In genomic region chr7:145317522-145317921, GRCm38 (mm10) we compare ENCODE assay signal across 28 mouse cellular contexts. TPM values are rescaled to one million over a fixed set of nuclear protein-coding genes. Genes with fewer than 3 reads are reported as not detected.
DNase-seq lines count a peak whose midpoint lies in the region; TF ChIP-seq lines count a peak whose summit lies in the region.
"Had no signal": no experiment of that assay in that cellular context is flagged by ENCODE, and none has a peak within 500 bp of the region (broad histone marks: within the 10 kb centered on the region; RNA-seq: fewer than 3 reads in every experiment).

No protein-coding gene starts in this region.

- no peaks in the 10 kb centered on the region for H3K27me3 ChIP-seq in cerebellum, adult 2 months (ENCODE audit: control insufficient read depth, insufficient read depth, low read length)
- H3K27me3 ChIP-seq in heart, adult 2 months (ENCODE audit: control insufficient read depth, insufficient read depth, low read length): peaks cover 2% of the 10 kb centered on the region; the same call in 1 of the 2 replicates
- H3K27me3 ChIP-seq: embryonic facial prominence, embryonic 13.5 days; kidney, embryonic 15.5 days; midbrain, embryonic 13.5 days; neural tube, embryonic 15.5 days had no signal

- H3K27ac ChIP-seq in cerebellum, adult 2 months (ENCODE audit: insufficient read depth, low read length): 0 out of 2 replicates have a peak overlapping the region, but pooled peaks have one; percentile 11
- no peak overlapping the region for H3K27ac ChIP-seq in heart, adult 2 months
- H3K27ac ChIP-seq: embryonic facial prominence, embryonic 13.5 days; kidney, embryonic 15.5 days; midbrain, embryonic 13.5 days; neural tube, embryonic 15.5 days; stomach, postnatal 0 days had no signal

- DNase-seq in cerebellum, adult 2 months: no peak
- no peak for DNase-seq in cerebellum, adult 11 months
- peak; percentile 81 for DNase-seq in heart, adult 11 months
- DNase-seq in heart, adult 2 months: no peak
- DNase-seq in right cerebral cortex, adult 18-20 months: peak; percentile 21
- no peak for DNase-seq in right cerebral cortex, postnatal 14 days
- no peak for DNase-seq in urinary bladder, postnatal 36 days (ENCODE audit: low spot score in 2 of 2)
- DNase-seq: adrenal gland, postnatal 36 days; heart, adult 18-20 months; heart, postnatal 36 days; liver; right cerebral cortex, postnatal 4 days had no signal

- intact Hi-C loops in heart, adult 2 months (cut with DNase I): no loop called here

- H3K36me3 ChIP-seq in heart, adult 2 months (ENCODE audit: control insufficient read depth, insufficient read depth, low read length): no peaks in the 10 kb centered on the region
- H3K36me3 ChIP-seq: embryonic facial prominence, embryonic 13.5 days; kidney, embryonic 15.5 days; midbrain, embryonic 13.5 days; neural tube, embryonic 15.5 days had no signal

- WGBS in cerebellum, adult 2 months: 53% methylated on average over 4 of the region's 4 CpGs
- WGBS in heart, adult 2 months: 65% methylated on average over 4 of the region's 4 CpGs

- peaks cover 23% of the 10 kb centered on the region for H3K4me1 ChIP-seq in cerebellum, adult 2 months (ENCODE audit: control insufficient read depth, insufficient read depth, low read length)
- H3K4me1 ChIP-seq in heart, adult 2 months (ENCODE audit: control insufficient read depth, insufficient read depth, low read length): no peaks in the 10 kb centered on the region
- H3K4me1 ChIP-seq: embryonic facial prominence, embryonic 13.5 days; kidney, embryonic 15.5 days; midbrain, embryonic 13.5 days; neural tube, embryonic 15.5 days had no signal

- no peak for TF ChIP-seq CTCF in cerebellum, adult 2 months (IDR thresholded peaks at IDR 0.05; ENCODE audit: borderline replicate concordance, insufficient read depth, low read depth, low read length)
- no peak for TF ChIP-seq CTCF in heart, adult 2 months (IDR thresholded peaks at IDR 0.05)

- no peak for TF ChIP-seq EP300 in heart, adult 2 months (IDR thresholded peaks at IDR 0.05; ENCODE audit: insufficient read depth, low read depth, low read length)

- no peak overlapping the region for H3K9ac ChIP-seq in heart, adult 2 months (ENCODE audit: low read depth, low read length)
- H3K9ac ChIP-seq: embryonic facial prominence, embryonic 13.5 days; kidney, embryonic 15.5 days; midbrain, embryonic 13.5 days; neural tube, embryonic 15.5 days had no signal

- no peaks in the 10 kb centered on the region for H3K79me2 ChIP-seq in heart, adult 2 months (replicated peaks; ENCODE audit: control insufficient read depth, insufficient read depth, low read length)

- no peak for TF ChIP-seq POLR2A in cerebellum, adult 2 months (IDR thresholded peaks at IDR 0.05; ENCODE audit: borderline replicate concordance, insufficient read depth, low read length)
- TF ChIP-seq POLR2A in heart, adult 2 months (IDR thresholded peaks at IDR 0.05; ENCODE audit: insufficient read depth, low read depth, low read length): no peak

- no peak overlapping the region for H3K4me3 ChIP-seq in cerebellum, adult 2 months (replicated peaks; ENCODE audit: insufficient read depth, low read depth, low read length)
- no peak overlapping the region for H3K4me3 ChIP-seq in heart, adult 2 months
- H3K4me3 ChIP-seq: embryonic facial prominence, embryonic 13.5 days; kidney, embryonic 15.5 days; midbrain, embryonic 13.5 days; neural tube, embryonic 15.5 days had no signal

RNA-seq across cellular contexts. Expression of gene Mrgprd, which starts 2.9 kb away (rescaled TPM):
- polyA plus RNA-seq in cerebellum, adult 2 months (2012; rRNA removed): not detected in 2 replicates
- not detected for total RNA-seq in heart, adult 2 months (2021)
- polyA plus RNA-seq in heart, adult 2 months (2012; rRNA removed): not detected in 2 replicates
- total RNA-seq: adrenal gland, postnatal 36 days; CH12.LX; common myeloid progenitor, adult 5-6 weeks; gastrocnemius, adult 18-20 months; heart, adult 18-20 months; heart, postnatal 36 days; left cerebral cortex, postnatal 36 days; megakaryocyte, adult 5-6 weeks; MEL had no signal
- polyA plus RNA-seq: embryonic facial prominence, embryonic 13.5 days; heart, embryonic 14.5 days; intestine, postnatal 0 days; kidney, embryonic 15.5 days; large intestine, adult 2 months; liver, embryonic 16.5 days; lung, postnatal 0 days; midbrain, embryonic 13.5 days; stomach, postnatal 0 days had no signal

RNA-seq across cellular contexts. Expression of gene Mrgprf, which starts 16.9 kb away (rescaled TPM):
- 24.0 and 30.8 TPM in 2 replicates for polyA plus RNA-seq in cerebellum, adult 2 months (2012; rRNA removed)
- total RNA-seq in heart, adult 2 months (2021): 1 to 10 TPM; 2.9 to 4.0 TPM
- polyA plus RNA-seq in heart, adult 2 months (2012; rRNA removed): 10.8 and 16.4 TPM in 2 replicates
- total RNA-seq: CH12.LX; common myeloid progenitor, adult 5-6 weeks; megakaryocyte, adult 5-6 weeks; MEL had no signal

RNA-seq across cellular contexts. Expression of gene Tpcn2, which starts 33.7 kb away (rescaled TPM):
- polyA plus RNA-seq in cerebellum, adult 2 months (2012; rRNA removed): 24.4 and 29.0 TPM in 2 replicates
- 1 to 10 TPM; 1.9 to 3.0 TPM for total RNA-seq in heart, adult 2 months (2021)
- polyA plus RNA-seq in heart, adult 2 months (2012; rRNA removed): 7.9 and 8.7 TPM in 2 replicates

Comparison
In these comparisons a context has a peak if more than half of its experiments do, and no peak if none do; other contexts are left out.
1. DNase-seq: peak in heart, adult 11 months (single experiment) and right cerebral cortex, adult 18-20 months (single experiment); none in cerebellum, adult 2 months (0 of 2), cerebellum, adult 11 months (single experiment), heart, adult 2 months (0 of 2), right cerebral cortex, postnatal 14 days (single experiment) and urinary bladder, postnatal 36 days (0 of 2).